Mouse (Mus musculus) gastrocnemius, postnatal 4 days (tissue): ENCODE measurements around the gene Tmem91. TPM values are rescaled to one million over a fixed set of nuclear protein-coding genes. Genes with fewer than 3 reads are reported as not detected.

Experiments used
- DNase-seq, 2 experiments: peaks; one replicate each; pipeline ENCODE4 v3.0.0; 2021 to 2022; ENCODE audit warnings: low spot score in 2 of 2, mixed read lengths in 2 of 2
- total RNA-seq, 2 experiments: library from RNA; stranded (reverse); gene quantifications; 2 replicates each; pipeline ENCODE4 v1.2.3; 2021

The Tmem91 gene
- total RNA-seq, 2 experiments from 2014 or later = not detected

DNA sequence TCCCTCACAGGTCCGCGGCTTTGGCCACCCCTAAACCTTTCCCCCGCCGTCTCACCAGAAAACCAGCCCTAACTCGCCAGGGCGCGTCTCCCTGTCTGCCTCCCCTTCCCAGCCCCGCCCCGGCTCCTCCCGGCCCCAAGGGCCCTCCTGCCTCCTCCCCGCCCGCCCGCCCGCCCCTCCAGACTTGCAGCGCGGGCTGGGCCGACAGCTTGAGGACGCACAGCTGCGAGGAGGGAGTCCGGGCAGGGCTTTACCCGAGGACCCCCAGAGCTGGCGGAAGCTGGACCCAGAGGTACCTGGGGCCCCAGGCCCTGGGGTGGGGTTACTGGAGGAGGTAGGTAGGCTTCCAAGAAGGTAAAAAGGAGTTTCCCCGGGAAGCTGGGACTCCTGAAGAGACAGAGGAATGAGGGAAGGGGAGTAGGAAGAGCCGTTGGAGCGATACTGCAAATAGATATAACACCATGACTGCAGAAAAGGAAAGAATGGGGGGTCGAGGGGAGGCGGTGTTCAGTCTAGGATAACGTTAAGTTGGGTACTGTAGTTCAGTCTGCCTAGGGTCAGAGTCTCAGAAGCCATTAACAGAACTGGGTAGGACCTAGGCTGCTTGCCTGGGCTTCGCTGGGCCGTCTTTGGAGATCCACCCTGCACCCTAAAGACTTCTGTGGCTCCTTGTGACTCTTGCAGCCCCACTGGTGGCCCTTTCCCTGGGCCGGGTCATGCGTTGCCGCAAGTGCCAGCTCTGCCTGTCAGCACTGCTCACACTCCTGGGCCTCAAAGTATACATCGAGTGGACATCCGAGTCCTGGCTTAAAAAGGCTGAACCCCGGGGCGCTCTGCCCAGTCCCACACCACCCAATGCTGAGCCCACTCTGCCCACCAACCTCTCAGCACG, 47.3 kb downstream of the Tmem91 start:
- DNase-seq = peak in 1 of 2 experiments; percentile 74

DNA sequence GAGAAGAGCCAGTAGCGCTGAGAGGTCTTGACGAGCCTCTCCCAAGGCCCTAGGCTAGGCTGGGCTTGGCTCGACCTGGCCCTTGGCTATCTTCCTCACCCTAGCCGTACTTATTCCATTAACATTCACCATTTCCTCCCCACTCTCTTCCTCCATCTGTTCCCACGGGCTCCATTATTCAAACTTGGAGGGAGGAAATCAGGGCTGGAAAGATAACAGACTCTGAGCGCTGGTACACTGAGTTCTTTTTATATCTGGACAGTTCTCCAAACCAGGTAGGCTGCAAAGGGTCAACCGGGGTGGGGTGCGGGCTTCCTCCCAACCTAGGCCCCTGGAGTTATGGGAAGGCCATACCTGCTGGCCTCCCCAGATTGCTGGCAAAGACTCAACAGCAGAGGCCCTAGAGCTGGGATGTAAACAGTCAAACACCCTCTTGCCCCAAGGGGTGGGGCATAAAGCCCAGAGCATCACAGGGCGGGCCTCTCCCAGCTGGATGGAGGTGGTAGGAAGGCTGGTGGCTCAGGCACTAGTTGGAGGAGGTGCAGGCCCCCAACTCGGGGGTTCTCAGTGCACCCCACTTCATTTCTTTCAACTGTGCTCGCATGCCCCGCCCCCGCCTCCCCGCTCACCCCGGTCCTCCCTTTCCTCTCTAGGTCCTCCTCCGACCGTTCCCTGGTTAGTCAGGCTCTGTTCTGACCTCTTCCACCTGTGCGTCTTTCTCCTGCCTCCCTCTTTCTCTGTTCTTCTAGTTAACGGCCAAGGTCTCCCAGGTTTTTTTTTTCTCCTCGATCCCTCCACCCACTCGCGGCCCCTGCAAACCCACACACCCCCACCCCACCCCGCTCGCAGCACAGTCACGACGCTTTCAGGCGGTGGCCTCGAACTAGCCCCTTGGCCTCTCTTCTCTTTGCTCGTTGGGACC, 48.2 kb downstream of the Tmem91 start, which contains the start of gene B3gnt8:
Gene B3gnt8 (plus strand): TSS at position 146 of the 922 bp plus-strand sequence.
- DNase-seq = peak in 1 of 2 experiments; percentile 28

- DNase-seq = no peak
These were observed 49.2 kb downstream of the Tmem91 start for GRCm38 (mm10) chr7:25625594-25626250.

GRCm38 (mm10) chr7:25624851-25625250, 50.1 kb downstream of the Tmem91 start:
- no peak for DNase-seq

- no peak for DNase-seq
These were observed 51.1 kb downstream of the Tmem91 start for GRCm38 (mm10) chr7:25623857-25624370.

- no peak for DNase-seq
These were observed 54.2 kb downstream of the Tmem91 start for GRCm38 (mm10) chr7:25620751-25621150.

DNA sequence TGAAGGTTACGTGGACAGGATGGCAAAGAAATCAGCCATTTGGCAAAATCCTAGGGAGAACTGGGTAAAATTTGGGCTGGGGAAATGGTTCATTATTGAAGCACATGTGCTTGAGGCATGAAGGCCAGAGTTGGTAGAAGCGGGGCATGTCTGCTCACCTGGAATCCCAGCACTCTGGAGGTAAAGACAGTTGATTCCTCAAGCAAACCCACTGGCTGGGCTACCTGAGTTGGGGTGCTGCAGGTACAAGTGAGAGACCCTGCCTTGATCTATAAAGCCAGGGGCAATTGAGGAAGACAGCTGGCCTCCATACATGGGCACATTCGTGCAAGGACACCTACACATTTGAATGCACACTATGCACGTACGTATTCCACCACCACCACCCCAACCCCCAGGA, 54.9 kb downstream of the Tmem91 start:
- DNase-seq = no peak

DNA sequence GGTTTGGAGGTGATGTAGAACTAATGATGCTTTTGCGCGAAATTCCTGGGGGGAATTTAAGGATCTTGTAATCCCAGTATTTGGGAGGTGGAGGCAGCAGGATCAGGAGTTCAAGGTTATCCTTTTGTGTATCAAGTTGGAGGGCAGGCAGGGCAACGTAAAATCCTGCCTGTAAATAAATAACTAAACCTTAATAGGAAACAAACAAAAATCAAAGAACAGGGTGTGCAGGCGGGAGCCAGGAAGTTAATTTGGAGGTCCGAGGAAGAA, 55.3 kb downstream of the Tmem91 start:
- no peak for DNase-seq

Other genes with a start within 250 kb of the Tmem91 start
- gene Ceacam1, start 197.6 kb downstream of the Tmem91 start, total RNA-seq = 1 to 10 TPM; 5.5 to 6.1 TPM
- 1 to 10 TPM in 1 of 2 experiments, under 1 TPM in 1; 0.47 to 1.3 TPM for gene Ceacam2, start 135.3 kb downstream of the Tmem91 start, total RNA-seq
- not detected for gene Erich4, start 59.3 kb downstream of the Tmem91 start, total RNA-seq
- 10 to 100 TPM; 20.1 to 23.1 TPM for gene Dmac2, start 55.8 kb downstream of the Tmem91 start, total RNA-seq
- 1 to 10 TPM; 4.2 to 4.8 TPM for gene B3gnt8, start 48.5 kb downstream of the Tmem91 start, total RNA-seq
- gene Bckdha, start 16.2 kb downstream of the Tmem91 start, total RNA-seq = 10 to 100 TPM; 55.6 to 55.8 TPM
- gene Exosc5, start 16.0 kb downstream of the Tmem91 start, total RNA-seq = 10 to 100 TPM; 24.5 to 25.7 TPM
- gene B9d2, start 5.6 kb upstream of the Tmem91 start, total RNA-seq = 10 to 100 TPM; 12.1 to 12.9 TPM
- gene Tgfb1, start 11.8 kb upstream of the Tmem91 start, total RNA-seq = 10 to 100 TPM; 21.4 to 24.6 TPM
- 10 to 100 TPM; 34.5 to 39.4 TPM for gene Ccdc97, start 43.9 kb upstream of the Tmem91 start, total RNA-seq
- gene Hnrnpul1, start 79.6 kb upstream of the Tmem91 start, total RNA-seq = 100 to 1,000 TPM; 131 to 132 TPM
- gene Axl, start 113.5 kb upstream of the Tmem91 start, total RNA-seq = 100 to 1,000 TPM; 172 to 194 TPM
- under 1 TPM; 0.57 to 0.69 TPM for gene Cyp2s1, start 141.7 kb upstream of the Tmem91 start, total RNA-seq
- not detected for gene Cyp2b10, start 222.5 kb upstream of the Tmem91 start, total RNA-seq